Mouse (Mus musculus) forebrain, embryonic 13.5 days (tissue): ENCODE data around the gene Tob2. TPM values are rescaled to one million over a fixed set of nuclear protein-coding genes. Genes with fewer than 3 reads are reported as not detected.

Source experiments
- ATAC-seq: fragments of 200-750 bp; cut with Nextera tagmentation; 2 replicates; pipeline ENCODE4 v1.8.0; 2017
- H3K27ac ChIP-seq: fragments of 300-500 bp; sonication (generic); 2 replicates; pipeline ENCODE4 v1.5.1; 2015; ENCODE audit warnings: inconsistent platforms, mild to moderate bottlenecking, moderate library complexity
- H3K27me3 ChIP-seq: fragments of 300-500 bp; sonication (generic); 2 replicates; pipeline ENCODE4 v1.6.1; 2015; ENCODE audit warnings: mild to moderate bottlenecking, inconsistent platforms
- H3K36me3 ChIP-seq: fragments of 300-500 bp; sonication (generic); 2 replicates; pipeline ENCODE4 v1.6.1; 2015; ENCODE audit warnings: mild to moderate bottlenecking, inconsistent platforms; ENCODE audit not compliant: poor library complexity, severe bottlenecking
- H3K4me1 ChIP-seq: fragments of 300-500 bp; sonication (generic); 2 replicates; pipeline ENCODE4 v1.6.1; 2015; ENCODE audit warnings: inconsistent platforms
- H3K4me2 ChIP-seq: fragments of 300-500 bp; sonication (generic); 2 replicates; pipeline ENCODE4 v1.6.1; 2015; ENCODE audit warnings: inconsistent platforms, mild to moderate bottlenecking, moderate library complexity
- H3K4me3 ChIP-seq: fragments of 300-500 bp; sonication (generic); 2 replicates; pipeline ENCODE4 v1.5.1; 2015; ENCODE audit warnings: mild to moderate bottlenecking, inconsistent platforms
- H3K9ac ChIP-seq: fragments of 300-500 bp; sonication (generic); 2 replicates; pipeline ENCODE4 v1.6.1; 2015; ENCODE audit warnings: mild to moderate bottlenecking, inconsistent platforms
- H3K9me3 ChIP-seq: fragments of 300-500 bp; sonication (generic); replicated peaks from 2 replicates; pipeline ENCODE4 v1.6.1; 2016; ENCODE audit warnings: inconsistent platforms
- WGBS: fragments of 180-500 bp; shearing (Covaris S2); methylation state at CpG from one replicate; pipeline ENCODE4 v1.1.7; 2015; 5-methylcytosine and 5-hydroxymethylcytosine counted together
- polyA plus RNA-seq: library from polyadenylated mRNA; unstranded; fragments of >200 nt; fragmentation: Nextera tagmentation; extraction: Ambion mirVana; gene quantifications from 2 replicates; pipeline ENCODE4 v1.2.1, GENCODE M21; 2015

Tob2 gene
- polyA plus RNA-seq, result 19.1 and 21.7 TPM in 2 replicates

- Histone ChIP-seq H3K4me1 (peaks cover 41% of the 10 kb centered on the region), H3K9me3 (no peaks in the 10 kb centered on the region), H3K4me3 (peak within 1 kb of the TSS; percentile 93), H3K4me2 (peak within 1 kb of the TSS; percentile 97), H3K27me3 (no peaks in the 10 kb centered on the region), H3K36me3 (peaks cover 9% of the 10 kb centered on the region), H3K27ac (peak within 1 kb of the TSS; percentile 94), H3K9ac (peak within 1 kb of the TSS; percentile 93)
- under 1% methylated on average over 44 of the region's 44 CpGs for WGBS
- 0 out of 2 replicates have a peak, but pooled peaks have one; percentile 0 for ATAC-seq
Measured at GRCm38 (mm10) chr15:81858517-81859329, at the start of gene Tob2. TSS of gene Tob2 (minus strand) at chr15:81858796.

DNA sequence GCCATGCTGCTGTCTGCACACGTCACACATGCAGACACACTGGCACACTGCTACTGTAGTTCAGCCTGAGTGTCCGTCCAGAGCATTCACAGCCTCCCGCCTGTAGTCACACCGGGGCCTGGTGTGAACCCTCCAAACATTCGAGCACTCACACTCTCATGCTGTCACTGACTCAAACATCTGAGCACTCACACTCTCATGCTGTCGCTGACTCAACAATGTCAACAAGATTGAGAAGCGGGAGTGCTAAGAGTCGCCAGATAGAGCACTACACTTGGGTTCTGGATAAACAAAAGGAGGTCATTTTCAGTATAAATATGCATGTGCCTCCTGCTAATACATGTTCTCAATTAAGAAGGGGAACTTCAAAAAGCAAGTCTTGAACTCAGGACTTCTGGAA, 49.4 kb upstream of the Tob2 start:
- 95% methylated on average over 8 of the region's 8 CpGs for WGBS
- Histone ChIP-seq H3K27ac (no peak overlapping the region), H3K36me3 (peaks cover 98% of the 10 kb centered on the region), H3K27me3 (no peaks in the 10 kb centered on the region), H3K9ac (no peak overlapping the region), H3K4me2 (no peak overlapping the region), H3K4me3 (no peak overlapping the region), H3K9me3 (no peaks in the 10 kb centered on the region), H3K4me1 (no peaks in the 10 kb centered on the region)
- ATAC-seq, result no peak

GRCm38 (mm10) chr15:81904939-81905338, 46.3 kb upstream of the Tob2 start:
- peaks cover 98% of the 10 kb centered on the region for H3K36me3 ChIP-seq
- H3K4me1 ChIP-seq, result no peaks in the 10 kb centered on the region
- no peaks in the 10 kb centered on the region for H3K9me3 ChIP-seq
- ATAC-seq, result no peak
- no peaks in the 10 kb centered on the region for H3K27me3 ChIP-seq
- no peak overlapping the region for H3K4me3 ChIP-seq
- H3K4me2 ChIP-seq, result no peak overlapping the region
- WGBS, result 34% methylated on average over 2 of the region's 2 CpGs
- H3K9ac ChIP-seq, result no peak overlapping the region
- no peak overlapping the region for H3K27ac ChIP-seq

DNA sequence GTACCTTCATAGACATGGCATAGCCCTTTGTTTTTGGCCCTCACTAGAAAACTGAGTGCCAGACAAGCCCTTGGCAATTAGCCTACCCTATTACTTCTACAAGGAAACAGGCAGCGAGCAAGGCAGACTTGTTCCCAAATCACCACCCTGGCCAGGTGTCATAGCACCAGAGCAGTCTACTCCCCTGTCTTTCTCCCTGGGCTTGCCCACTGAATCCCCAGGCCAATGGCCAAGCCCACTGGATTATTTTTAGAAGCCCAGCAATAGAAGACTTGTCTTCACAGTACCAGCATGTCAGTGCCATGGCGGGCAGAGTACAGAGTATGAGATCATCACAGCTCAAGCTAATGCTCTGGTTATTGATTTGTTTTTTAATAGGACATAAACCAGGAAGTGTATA, 40.2 kb upstream of the Tob2 start:
- Histone ChIP-seq H3K4me1 (no peaks in the 10 kb centered on the region), H3K4me3 (no peak overlapping the region), H3K9ac (no peak overlapping the region), H3K9me3 (no peaks in the 10 kb centered on the region), H3K27ac (no peak overlapping the region), H3K4me2 (no peak overlapping the region), H3K27me3 (no peaks in the 10 kb centered on the region), H3K36me3 (peaks cover 95% of the 10 kb centered on the region)
- no peak for ATAC-seq
- WGBS, result 89% methylated on average over 2 of the region's 2 CpGs

DNA sequence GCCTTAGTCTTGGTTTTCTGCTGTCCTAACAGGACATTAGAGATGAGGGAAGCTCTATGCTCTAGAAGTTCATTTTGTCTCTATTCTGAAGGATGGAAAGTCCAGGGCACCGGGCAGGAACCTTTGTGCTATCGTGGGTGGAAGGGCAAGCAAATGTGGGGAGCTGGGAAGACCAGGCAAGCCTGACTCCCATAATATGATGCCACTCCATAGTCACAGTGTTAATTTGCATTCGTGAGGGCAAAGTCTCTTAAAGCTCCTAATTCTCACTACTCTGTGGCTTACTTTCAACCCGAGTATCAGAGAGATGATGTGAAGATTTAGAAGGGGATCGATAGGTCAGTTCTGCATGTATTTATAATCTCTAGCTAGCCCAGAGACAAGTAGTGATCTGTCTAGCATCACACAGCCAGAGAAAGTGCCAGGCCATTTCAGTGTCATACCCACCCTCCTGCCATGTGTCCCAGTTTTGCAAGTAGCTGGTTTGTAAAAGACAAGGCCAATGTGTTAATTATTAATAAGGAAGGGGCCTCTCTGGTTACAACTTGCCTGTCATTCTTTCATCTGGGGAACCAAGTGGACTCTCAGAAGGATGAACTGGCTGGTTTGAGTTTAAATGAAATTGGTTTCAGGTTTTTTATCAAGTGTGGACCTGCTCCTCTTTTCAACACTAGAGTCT, 39.1 kb upstream of the Tob2 start:
- Histone ChIP-seq H3K4me3 (no peak overlapping the region), H3K4me1 (no peaks in the 10 kb centered on the region), H3K27me3 (no peaks in the 10 kb centered on the region), H3K36me3 (peaks cover 92% of the 10 kb centered on the region), H3K4me2 (no peak overlapping the region), H3K9ac (no peak overlapping the region), H3K9me3 (no peaks in the 10 kb centered on the region), H3K27ac (no peak overlapping the region)
- 93% methylated on average over 5 of the region's 5 CpGs for WGBS
- no peak for ATAC-seq

DNA sequence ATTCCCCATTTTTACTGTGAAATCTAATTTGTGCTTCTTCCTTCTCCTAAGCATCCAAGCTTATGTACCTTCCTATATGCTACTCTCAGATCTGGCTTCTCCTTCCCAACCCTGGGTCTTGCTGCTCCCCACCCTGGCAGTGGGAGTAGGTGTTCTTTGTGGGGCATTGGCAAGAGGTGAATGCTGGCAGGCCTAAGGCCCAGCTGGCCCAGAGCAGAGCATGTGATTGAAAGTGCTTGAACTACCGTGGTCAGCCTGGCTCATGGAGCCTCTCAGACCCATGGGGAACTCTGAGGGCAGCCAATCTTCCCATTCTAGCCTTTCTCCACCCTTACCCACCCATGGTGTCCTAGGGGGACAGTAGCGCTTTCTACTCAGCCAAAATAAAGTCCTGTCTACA, 37.8 kb upstream of the Tob2 start:
- Histone ChIP-seq H3K27ac (no peak overlapping the region), H3K9me3 (no peaks in the 10 kb centered on the region), H3K36me3 (peaks cover 91% of the 10 kb centered on the region), H3K27me3 (no peaks in the 10 kb centered on the region), H3K9ac (no peak overlapping the region), H3K4me2 (no peak overlapping the region), H3K4me3 (no peak overlapping the region), H3K4me1 (no peaks in the 10 kb centered on the region)
- 98% methylated on average over 2 of the region's 2 CpGs for WGBS
- no peak for ATAC-seq

DNA sequence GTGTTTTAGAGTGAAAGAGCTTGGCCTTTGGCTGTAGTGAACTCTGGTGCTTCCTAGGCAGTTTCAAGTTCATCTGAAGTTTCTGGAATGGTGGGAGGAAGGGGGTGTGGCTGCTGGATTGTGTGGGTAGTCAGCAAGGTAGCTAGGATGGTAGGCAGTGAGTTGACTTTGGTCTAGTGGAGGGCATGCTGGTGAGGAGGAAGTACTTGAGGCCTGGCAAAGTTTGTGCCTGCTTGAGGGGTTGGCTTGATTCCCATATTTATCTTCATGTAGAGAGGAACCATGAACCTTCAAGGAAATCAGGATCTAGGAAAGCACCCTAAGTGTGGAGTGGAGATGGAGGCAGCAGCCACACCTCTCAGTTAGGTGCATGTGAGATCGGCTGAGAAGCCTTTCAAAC, 35.4 kb upstream of the Tob2 start:
- ATAC-seq, result no peak
- WGBS, result 96% methylated on average over 1 of the region's 1 CpGs

GRCm38 (mm10) chr15:81891822-81892580, 33.4 kb upstream of the Tob2 start:
- H3K4me3 ChIP-seq, result no peak overlapping the region
- no peak overlapping the region for H3K9ac ChIP-seq
- H3K27ac ChIP-seq, result no peak overlapping the region
- H3K4me2 ChIP-seq, result no peak overlapping the region
- H3K4me1 ChIP-seq, result no peaks in the 10 kb centered on the region
- ATAC-seq, result no peak
- H3K9me3 ChIP-seq, result no peaks in the 10 kb centered on the region
- no peaks in the 10 kb centered on the region for H3K27me3 ChIP-seq
- WGBS, result 97% methylated on average over 8 of the region's 8 CpGs
- H3K36me3 ChIP-seq, result peaks cover 81% of the 10 kb centered on the region

More for the DNA sequence above, 35.4 kb upstream of the Tob2 start:
- H3K9me3 ChIP-seq, result no peaks in the 10 kb centered on the region
- no peak overlapping the region for H3K27ac ChIP-seq
- H3K4me3 ChIP-seq, result no peak overlapping the region
- H3K4me1 ChIP-seq, result no peaks in the 10 kb centered on the region
- no peaks in the 10 kb centered on the region for H3K27me3 ChIP-seq
- no peak overlapping the region for H3K4me2 ChIP-seq
- H3K36me3 ChIP-seq, result peaks cover 91% of the 10 kb centered on the region
- no peak overlapping the region for H3K9ac ChIP-seq

- ATAC-seq, result no peak
- WGBS, result 92% methylated on average over 7 of the region's 7 CpGs
- H3K4me2 ChIP-seq, result no peak overlapping the region
- peaks cover 78% of the 10 kb centered on the region for H3K36me3 ChIP-seq
- H3K4me3 ChIP-seq, result no peak overlapping the region
- H3K9ac ChIP-seq, result no peak overlapping the region
- H3K9me3 ChIP-seq, result no peaks in the 10 kb centered on the region
- no peaks in the 10 kb centered on the region for H3K4me1 ChIP-seq
- H3K27ac ChIP-seq, result no peak overlapping the region
- H3K27me3 ChIP-seq, result no peaks in the 10 kb centered on the region
Measured at GRCm38 (mm10) chr15:81891140-81891802, 32.7 kb upstream of the Tob2 start.

- no peak overlapping the region for H3K9ac ChIP-seq
- WGBS, result 94% methylated on average over 7 of the region's 7 CpGs
Measured at GRCm38 (mm10) chr15:81889175-81889574, 30.6 kb upstream of the Tob2 start.

DNA sequence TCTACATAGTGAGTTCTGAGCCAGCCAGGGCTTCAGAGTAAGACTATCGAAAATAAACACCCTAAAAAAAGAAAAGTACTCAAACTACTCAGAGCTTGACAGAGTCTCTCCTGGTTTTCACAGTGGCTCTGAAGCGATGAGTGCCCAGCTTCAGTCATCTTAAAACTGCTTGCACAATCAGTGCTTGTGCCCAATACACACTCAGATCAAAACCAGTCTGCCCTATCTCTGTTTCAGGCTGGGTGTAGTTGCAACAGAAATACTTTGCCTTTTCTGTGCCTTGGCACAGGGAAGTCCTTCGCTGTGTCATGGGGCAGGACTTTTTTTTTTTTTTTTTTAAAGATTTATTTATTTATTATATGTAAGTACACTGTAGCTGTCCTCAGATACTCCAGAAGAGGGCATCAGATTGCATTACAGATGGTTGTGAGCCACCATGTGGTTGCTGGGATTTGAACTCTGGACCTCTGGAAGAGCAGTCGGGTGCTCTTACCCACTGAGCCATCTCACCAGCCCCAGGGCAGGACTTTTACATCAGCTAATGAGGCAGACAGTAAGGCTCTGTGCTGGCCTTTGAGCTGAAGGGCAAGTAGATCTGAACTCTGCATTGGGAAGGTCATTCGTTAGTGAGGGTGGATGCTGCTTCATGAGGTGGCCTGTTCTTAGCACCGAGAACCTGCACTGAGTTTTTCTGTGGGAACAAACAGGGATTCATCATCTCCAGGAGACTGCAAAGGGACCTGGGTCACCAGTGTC, 28.4 kb upstream of the Tob2 start:
- no peak for ATAC-seq
- peaks cover 54% of the 10 kb centered on the region for H3K36me3 ChIP-seq
- no peaks in the 10 kb centered on the region for H3K27me3 ChIP-seq
- H3K9me3 ChIP-seq, result no peaks in the 10 kb centered on the region
- H3K27ac ChIP-seq, result no peak overlapping the region
- H3K4me1 ChIP-seq, result no peaks in the 10 kb centered on the region
- H3K4me3 ChIP-seq, result no peak overlapping the region
- 91% methylated on average over 6 of the region's 6 CpGs for WGBS
- no peak overlapping the region for H3K4me2 ChIP-seq
- H3K9ac ChIP-seq, result no peak overlapping the region

More at GRCm38 (mm10) chr15:81889175-81889574, 30.6 kb upstream of the Tob2 start:
- Histone ChIP-seq H3K27ac (no peak overlapping the region), H3K4me3 (no peak overlapping the region), H3K4me2 (no peak overlapping the region), H3K27me3 (no peaks in the 10 kb centered on the region), H3K9me3 (no peaks in the 10 kb centered on the region), H3K4me1 (no peaks in the 10 kb centered on the region), H3K36me3 (peaks cover 64% of the 10 kb centered on the region)
- no peak for ATAC-seq
